Mouse (Mus musculus): ENCODE measurements at regions not wholly inside any gene's neighbourhood (a gene's known extent, or its start where the extent isn't known, plus 50 kb on each side); places are given as distances from the start of the nearest gene placed in this dataset.
A peak's percentile ranks its signal among the peaks of the same experiment; 100 is the strongest.

DNA sequence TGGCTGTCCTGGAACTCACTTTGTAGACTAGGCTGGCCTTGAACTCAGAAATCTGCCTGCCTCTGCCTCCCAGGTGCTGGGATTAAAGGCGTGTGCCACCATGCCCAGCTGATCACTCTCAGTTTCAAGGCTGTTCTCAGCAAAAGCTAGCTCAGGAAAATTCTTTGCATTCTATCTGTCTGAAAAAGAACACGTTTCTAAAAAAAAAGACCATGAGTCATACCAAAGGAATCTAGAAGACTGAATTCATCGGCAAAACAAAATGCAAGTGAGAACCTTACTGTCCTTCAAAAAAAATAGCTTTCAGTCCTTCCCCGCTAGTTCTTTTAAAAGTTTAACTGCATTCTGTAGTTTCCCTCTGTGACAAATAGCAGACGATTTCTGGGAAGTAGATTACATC is 596.3 kb upstream of the Syt1 start:
- no peak for DNase-seq

DNA sequence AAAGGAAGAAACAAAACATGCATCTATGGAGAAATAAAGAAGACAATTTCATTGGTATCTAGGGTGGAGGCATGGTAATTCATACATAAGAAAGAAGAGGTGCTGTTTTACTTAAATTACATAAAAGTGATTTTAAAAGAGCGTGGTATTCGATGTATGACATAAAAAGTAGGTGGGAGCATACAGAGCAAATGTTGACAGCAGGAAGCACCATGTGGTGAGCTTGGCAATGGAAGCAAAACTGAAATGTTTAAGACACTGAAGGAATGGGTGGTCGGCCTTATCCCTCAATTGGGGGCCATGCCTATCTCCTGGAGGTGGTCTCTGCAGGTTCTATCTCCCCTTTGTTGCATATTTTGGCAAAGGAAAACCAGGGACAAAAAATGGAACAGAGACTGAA is 592.5 kb upstream of the Syt1 start:
- no peak for DNase-seq

DNA sequence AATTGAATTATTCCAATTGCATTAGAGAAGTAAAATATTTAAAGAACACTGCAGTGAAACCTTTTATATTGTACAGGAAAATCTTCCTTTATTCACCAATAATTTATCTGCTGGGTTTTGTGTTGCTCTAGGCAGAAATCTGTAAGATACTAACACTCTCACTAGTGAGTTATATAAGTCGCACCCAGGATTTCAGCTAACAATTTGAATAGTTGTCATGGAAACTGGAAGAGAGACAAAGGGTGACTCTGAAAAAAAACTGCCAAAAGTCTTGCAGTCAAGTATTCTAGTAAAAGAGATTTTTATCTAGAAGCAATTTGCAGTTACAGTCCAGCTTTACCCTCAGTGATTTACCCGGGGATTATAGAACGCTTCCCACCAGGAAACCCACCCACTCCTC is 587.8 kb upstream of the Syt1 start:
- no peak for DNase-seq

DNA sequence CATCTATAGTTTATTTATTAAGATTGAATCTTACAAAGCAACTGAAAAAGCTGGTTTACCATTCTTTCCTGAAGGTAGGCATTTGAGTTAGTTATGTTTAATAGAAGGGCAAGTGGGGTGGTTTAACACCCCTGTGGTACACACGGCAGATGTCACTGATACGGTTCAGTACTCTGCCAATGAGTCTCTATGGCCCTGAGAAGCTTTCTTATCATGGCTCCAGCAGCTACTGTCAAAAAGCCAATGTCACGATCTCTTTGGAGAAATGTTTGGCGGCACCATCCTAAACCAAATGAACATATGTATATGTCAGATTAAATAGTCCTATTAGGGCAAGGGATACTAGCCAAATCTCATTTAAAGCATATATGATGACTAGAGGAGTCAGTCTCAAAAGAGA is 562.4 kb upstream of the Syt1 start:
- DNase-seq: no peak

DNA sequence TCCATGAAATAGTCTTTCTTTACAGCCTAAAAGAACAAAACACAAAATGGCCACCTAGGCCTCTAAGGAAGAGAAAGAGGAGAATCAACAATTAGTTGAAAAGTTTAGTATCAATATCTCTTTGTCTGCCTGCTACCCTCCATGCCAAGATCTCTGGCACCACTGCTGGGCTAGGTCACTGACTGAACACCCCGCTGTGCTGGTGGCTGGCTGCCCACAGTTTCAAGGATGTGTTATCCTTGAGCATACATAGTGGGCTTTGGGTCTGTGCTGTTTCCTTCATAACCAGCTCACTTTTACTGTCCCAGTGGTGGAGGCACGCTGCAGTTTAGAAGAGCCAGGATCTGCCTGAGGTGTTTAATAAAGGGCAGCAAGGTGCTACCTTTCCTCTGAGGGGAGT is 559.0 kb upstream of the Syt1 start:
- no peak for DNase-seq

DNA sequence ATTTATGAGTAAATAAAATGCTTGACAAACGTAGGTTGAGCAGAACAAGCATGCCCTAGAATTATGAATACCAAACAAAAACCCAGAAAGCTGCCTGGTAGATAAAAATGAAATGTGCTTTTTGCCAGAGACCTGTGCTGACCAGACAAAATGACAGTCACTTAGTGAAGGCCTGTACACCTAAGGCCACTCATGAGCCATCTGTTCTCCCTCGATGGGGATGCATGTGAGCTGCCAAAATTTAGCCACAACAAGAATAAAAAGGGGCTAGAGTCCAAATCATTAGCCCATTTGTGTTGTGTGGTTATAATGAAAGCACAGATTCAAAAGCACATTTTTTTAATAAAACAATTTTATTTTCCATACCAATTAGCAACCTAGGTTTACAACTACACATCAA is 555.9 kb upstream of the Syt1 start:
- DNase-seq: no peak

DNA sequence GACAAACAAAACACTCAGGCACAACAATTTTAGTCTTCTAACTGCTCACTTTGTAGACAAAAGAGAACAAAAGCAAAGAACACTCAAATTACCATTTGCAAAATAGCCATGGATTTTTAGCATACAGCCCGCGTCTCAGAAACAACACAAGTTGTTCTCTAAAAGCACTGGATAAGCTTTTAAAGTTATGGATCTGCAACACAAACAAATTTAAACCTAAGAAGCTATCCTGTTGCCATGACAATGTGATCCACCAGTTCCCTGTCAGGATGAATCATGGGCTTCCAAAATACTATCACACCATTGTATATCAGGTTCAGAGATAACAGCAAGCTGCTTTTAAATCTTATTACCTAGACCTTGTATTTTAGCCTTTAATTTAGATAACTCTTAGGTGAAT is 550.9 kb upstream of the Syt1 start:
- DNase-seq: no peak

DNA sequence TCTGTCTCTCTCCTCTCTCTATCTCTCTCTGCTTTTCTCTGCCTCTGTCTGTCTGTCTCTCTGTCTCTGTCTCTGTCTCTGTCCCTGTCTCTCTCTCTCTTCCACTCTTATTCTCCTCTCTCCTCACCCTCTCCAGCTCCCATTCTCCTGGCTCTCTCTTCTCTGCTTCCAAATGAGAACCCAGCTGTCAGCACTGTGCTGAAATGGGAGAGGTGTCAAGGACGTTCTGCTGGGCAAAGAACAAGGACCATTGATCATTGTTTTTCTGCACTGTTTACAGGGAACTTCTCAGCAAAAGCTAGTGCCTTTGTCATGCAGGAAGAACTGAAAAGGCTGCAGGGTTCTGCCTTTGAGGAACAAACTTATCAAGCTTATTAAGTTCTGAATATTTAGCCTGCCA is 550.3 kb upstream of the Syt1 start:
- DNase-seq: no peak

DNA sequence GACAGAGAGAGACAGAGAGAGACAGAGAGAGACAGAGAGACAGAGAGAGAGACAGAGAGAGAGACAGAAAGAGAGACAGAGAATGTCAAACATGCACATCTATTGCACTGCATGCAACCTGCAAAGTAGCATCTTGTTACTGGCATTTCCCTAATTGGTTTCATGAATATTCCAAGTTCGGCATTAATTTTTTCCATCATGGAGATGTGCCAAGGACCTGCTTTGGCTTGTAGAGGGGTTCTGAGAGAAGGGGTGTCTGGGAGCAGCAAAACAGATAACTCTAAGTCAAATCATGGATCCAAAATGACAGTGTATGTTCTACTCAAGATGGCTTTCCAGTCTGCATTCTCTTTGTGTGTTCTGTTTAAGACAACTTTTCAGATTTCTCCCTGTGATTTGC is 532.5 kb upstream of the Syt1 start:
- DNase-seq: no peak

DNA sequence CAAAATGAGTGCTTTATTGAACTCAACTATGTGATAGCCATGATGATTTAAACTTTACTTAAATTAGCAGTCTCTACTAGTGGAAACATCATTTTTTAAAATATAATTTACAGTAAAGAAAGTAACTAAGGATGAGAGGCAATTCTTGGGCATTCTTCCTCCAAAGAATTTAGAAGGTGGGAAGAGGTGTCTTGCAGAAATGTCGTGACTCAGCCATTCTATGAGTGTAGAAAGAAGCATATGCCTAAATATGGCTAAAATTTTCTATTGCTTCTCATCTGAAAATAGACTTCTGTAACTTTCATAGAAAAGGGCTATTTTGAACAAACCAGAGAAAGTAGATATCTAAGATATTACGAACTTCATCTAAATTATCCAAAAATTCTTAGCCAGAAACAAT is 529.4 kb upstream of the Syt1 start:
- DNase-seq: no peak

DNA sequence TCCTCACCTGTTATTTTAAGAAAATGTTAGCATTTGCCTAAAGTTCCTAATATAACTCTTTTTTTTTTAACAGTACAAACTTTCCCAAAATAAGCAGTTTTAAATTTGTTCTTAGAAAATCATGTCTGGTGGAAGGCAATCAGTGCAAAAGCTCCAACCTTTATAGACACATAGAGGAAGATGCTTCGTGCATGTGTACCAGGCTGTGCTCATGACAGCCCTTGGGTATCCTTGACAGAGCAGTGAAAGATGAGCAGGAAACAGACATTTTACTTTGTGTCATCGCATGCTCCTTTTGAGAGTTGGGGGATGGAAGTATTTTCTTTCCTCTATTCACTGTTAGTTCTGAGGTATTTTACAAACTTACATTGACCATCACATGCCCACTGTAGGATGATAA is 517.3 kb upstream of the Syt1 start:
- DNase-seq: no peak

DNA sequence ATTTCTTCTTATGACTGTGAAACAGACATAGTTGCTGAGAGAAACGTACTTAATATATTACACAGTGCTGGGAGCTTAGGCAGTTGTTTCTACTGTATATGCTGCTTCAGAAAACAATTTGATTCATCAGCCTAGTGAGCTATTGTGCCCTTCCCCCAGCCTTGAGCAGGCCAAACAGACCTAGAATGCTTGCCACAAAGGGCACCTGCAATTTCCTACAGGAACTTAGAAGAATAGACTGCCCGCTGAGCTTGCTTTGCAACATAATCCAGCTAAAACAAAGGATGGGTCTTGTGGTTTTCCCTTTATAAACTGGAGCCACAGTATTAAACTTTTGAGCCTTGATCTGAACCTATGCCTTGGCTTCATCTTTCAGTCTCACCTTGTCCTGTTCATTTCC is 510.9 kb upstream of the Syt1 start:
- DNase-seq: no peak

DNA sequence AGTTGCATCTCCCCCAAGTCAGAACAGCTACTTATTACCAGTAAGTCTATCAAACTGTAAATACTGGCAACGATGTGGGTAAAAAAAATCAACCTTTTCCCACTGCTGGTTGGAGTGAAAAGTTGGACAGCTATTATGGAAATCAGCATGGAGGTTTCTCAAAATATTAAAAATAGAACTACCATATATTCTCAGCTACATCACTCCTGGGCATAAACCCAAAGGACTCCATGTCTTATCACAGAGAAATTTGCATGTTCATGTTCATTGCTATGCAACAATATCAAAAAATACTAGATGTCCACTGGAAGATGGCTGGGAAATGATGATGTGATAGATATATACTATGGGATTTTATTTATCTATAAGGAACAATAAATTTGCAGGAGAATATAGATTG is 506.9 kb upstream of the Syt1 start:
- DNase-seq: no peak

DNA sequence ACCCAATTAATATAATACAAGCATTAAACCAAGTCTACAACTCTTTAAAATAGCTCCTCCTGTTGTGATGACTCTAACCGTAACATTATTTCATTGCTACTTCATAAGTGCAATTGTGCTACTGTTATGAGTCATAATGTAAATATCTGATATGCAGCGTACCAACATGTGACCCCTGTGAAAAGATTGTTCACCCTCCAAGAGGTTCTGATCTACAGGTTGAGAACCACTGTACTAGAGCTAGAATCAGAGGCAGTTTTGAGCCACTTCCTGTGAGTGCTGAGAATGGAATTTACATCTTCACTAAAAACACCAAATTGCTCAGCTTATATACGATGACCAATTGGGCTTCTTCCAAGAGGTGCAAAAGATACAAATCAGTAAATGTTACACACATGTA is 504.4 kb upstream of the Syt1 start:
- no peak for DNase-seq

DNA sequence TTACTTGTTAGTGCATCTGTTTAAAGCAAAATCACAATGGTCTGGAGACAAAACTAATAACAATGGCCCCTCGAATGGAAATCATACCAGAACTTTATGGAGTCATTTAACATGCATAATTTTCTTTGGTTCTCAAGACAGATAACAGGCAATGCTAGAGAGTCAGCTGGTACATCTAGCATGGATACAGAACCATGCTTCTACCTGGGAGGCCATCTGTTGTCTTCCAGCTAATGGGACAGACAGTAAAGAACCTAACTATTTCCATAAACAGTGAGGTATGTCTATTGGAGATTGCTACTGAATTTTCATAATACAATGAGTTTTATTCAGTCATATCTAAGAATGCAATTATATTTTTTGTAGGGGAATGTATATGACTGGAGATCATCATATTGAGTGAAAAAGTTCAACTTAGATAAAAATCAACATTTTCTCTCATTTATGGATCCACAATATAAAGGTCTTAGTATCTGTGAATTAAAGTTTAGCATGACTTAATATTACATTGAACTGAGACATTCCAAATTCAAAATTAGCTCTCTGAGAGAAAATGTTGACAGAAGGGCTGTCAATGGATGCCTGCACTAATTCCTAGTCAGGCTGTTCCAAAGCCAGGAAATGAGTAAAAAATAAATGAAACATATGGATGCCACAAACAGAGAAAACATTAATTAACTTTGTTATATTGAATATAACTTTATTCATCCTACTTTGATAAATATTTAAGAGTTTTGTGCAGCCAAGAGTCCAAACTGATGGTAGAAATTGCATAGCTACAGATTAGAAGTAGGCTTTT is 500.3 kb upstream of the Syt1 start:
- no peak for DNase-seq

DNA sequence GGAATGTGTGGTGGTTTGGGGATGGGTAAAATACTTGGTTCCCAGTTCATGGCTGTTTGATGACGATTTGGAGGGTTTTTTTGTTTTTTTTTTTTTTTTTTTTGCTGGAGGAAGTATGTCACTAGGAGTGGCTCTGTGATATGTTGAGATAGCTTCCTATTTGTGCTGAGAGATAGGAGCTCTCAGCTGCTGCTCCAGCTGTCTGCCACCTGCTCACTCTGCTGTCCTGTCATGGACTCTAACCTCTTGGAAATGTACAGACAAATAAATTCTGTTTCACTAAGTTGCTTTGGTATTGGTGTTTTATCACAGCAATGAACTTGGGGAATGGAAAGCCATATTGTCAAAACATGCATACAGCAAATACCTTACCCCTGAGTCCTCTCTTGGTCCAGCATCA is 497.8 kb upstream of the Syt1 start:
- DNase-seq: no peak

DNA sequence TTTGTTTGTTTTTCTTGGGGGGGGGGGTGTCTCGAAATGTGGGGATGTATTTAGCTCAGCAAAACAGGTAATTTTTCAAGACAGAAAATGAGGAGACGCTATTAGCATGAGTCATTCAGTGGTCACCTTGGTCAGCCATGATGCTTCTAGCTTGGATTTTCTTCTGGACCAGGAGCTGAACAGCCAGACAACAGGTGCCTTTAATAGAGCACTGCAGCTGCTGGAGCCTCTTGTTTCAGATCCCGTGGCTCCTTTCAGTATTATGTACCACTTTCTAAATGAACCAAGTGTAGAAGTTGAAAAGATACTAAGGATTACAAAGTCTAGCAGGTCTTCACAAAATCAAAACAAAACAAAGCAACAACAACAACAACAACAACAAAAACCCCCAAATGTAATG is 496.4 kb upstream of the Syt1 start:
- no peak for DNase-seq

DNA sequence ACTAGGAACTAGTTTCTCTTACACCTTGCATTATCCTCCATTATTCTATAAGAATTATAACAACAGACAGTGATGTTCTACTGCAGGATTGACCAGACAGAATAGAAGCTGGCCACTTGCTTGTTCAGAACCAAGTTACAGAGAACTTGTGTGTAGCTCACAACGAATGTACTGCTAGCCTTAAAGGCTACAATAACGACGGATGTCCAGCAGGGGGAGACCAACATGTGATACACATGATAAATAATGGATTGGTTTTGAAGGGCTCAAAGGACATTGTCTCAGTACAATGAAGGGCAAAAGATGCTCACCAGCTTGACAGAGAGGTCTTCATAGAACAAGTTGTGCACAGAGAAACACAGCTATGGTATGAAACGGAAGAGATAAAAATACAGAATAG is 493.9 kb upstream of the Syt1 start:
- no peak for DNase-seq

DNA sequence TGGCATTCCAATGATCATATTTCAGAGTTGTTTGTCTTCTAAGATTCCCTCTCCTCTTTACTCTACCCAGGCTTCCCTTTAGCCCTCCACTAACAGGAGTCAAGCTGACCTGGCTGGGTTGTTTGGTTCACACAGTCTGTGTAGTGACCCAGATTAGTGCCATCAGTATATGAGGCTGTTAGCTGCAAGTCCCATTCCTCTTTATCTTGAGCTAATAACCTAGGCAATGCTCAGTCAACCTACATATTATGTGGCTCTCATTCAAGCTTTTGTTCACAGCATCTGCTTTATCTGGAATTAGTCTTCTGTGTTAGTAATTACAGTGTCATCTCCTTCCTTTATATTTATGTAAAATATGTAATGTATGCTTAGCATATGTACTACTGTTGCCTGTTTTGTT is 490.1 kb upstream of the Syt1 start:
- DNase-seq: no peak

DNA sequence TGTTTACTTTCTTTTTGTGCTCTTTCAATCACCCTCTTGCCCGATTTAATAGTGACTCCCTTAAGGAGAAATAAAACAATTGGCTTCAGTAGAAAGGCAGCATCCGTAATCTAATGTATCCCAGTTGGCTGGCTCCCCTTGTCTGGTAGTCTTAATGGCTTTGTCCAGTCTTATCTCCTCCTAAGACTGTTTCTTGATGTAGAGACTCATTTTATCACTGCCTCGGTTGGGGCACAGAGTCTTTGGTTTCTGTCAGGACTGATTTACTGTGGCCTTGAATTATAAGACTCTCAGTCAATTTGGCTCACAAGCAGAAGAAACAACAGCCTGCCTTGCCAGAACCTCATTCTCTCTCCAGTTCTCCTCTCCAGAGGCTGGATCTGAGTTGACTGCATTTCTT is 487.5 kb upstream of the Syt1 start:
- no peak for DNase-seq

DNA sequence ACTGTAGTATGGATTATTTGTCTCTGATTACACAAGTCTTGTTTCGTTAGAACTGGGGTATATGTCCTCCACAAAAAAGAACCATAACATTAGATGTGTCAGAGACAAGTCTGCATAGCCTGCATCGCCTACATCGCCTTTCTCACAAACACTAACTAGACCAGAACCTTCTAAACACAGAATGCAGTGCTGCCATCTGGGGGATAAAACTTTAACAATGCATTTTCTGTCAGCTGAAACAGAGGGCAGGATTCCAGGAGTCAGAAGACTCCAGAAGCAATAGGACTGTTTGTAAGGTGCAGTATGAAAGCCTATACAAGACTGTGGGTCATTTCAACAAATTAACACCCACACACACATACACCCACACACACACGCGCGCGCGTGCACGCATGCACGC is 485.4 kb upstream of the Syt1 start:
- peak; percentile 18 for DNase-seq

DNA sequence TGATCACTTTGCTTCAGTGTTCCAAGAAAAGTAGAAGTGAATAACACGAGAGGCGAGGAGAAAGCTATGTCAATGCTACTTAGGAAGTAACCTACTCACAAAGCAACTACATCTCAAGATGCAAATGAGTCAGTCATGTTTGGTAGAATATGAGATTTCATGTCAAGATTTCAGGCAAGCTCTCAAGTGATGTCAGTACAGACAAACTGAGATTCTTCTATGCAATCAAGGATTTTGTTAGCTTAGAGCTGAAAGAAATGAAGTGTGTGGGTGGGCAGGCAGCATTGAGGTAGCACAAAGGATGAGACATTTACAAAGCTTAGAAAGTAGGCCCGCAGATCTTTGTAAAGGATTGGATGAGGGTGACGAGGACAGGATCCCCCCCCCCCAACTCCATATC is 480.0 kb upstream of the Syt1 start:
- no peak for DNase-seq

DNA sequence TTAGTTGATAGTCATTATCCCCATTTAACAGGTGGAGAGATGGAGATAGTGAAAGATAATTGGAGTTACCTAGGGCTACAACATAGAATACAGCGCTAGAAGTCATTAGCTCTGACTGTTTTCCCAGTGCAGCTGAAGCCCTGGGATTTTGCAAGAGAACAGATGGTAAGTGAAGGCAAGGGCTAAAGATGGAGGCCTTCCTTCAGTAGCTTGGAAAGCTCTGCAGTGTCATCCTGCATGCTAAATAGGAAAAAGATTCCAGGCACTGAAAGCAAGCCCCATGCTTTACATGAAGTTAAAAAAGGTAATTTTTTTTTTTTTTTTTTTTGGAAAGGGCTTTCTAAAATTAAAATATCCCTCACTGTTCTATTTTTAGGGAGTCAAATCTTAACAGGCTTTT is 477.2 kb upstream of the Syt1 start:
- DNase-seq: no peak

DNA sequence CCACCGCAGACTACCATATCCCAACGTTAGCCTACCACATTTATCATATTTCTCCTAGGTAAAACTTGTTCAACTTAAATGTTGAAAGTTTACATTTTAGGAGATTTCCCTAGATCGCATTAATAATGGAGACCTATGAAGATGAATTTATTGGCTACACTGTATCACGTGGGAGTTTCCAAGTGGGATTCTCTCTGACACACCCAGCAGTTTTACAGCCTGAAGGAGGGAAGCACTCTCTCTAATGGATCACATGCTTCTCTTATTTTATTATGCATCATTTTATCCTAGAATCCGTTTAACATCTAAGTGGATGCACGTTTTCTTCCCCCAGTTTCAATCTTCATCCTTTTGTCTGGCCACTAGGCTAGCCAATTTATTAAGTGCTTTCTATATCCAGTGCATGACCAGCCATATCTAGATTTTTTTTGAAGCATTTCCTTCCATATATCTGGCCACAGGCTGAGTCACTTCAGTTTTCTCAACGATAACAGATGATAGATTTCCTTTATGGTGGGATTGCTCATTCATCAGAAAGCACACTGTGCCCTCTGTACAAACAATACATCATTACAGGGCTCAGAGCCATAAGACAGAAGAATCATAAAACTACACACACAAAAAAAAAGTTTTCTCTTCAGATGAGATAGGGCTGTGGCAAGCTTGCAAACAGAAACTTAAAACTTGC is 476.3 kb upstream of the Syt1 start:
- DNase-seq: no peak

DNA sequence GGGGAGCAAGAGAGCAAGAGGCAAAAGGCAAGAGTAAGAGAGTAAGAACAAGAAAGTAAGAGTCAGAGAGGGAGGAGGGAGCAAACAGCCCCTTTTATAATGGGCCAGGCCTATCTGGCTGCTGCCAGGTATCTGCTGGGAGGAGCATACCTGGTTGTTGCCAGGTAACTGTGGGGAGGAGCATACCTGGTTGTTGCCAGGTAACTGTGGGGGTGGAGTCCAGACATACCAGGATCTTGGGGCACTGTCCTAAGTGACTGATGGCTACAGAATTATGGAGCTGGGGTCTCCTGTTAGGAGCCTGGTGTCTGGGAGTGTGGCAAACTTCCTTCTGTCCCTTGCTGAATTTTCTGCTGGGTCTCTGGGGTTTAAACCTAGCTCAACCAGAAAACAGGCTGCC is 469.8 kb upstream of the Syt1 start:
- no peak for DNase-seq

Data from right cerebral cortex, postnatal 14 days (tissue).